Mouse (Mus musculus) E14TG2a.4 (cell line): ENCODE measurements around the gene Tsga10ip.

ENCODE experiments used
- H3K27me3 ChIP-seq: 2 replicates; pipeline ENCODE4 v1.6.1; 2014; ENCODE audit warnings: low read length, control low read depth; ENCODE audit not compliant: insufficient read depth
- H3K36me3 ChIP-seq: 2 replicates; pipeline ENCODE4 v1.6.1; 2014; ENCODE audit warnings: low read length, control low read depth; ENCODE audit not compliant: insufficient read depth
- H3K4me1 ChIP-seq: replicated peaks from 2 replicates; pipeline ENCODE4 v1.6.1; 2014; ENCODE audit warnings: low read depth, low read length, control low read depth
- H3K4me3 ChIP-seq: replicated peaks from 2 replicates; pipeline ENCODE4 v1.5.1; 2014; ENCODE audit warnings: mild to moderate bottlenecking, low read length
- H3K9me3 ChIP-seq: 2 replicates; pipeline ENCODE4 v1.6.1; 2014; ENCODE audit warnings: low read length, control low read depth
- CTCF ChIP-seq: conservative IDR thresholded peaks from 2 replicates; pipeline ENCODE4 v1.5.1; 2014; ENCODE audit warnings: low read length
- NANOG ChIP-seq: IDR thresholded peaks from 2 replicates; pipeline ENCODE4 v1.6.1; 2014; ENCODE audit warnings: borderline replicate concordance, low read length, mixed read lengths
- POU5F1 ChIP-seq: IDR thresholded peaks from 2 replicates; pipeline ENCODE4 v1.6.1; 2014; ENCODE audit warnings: low read length, borderline replicate concordance

The Tsga10ip gene

DNA sequence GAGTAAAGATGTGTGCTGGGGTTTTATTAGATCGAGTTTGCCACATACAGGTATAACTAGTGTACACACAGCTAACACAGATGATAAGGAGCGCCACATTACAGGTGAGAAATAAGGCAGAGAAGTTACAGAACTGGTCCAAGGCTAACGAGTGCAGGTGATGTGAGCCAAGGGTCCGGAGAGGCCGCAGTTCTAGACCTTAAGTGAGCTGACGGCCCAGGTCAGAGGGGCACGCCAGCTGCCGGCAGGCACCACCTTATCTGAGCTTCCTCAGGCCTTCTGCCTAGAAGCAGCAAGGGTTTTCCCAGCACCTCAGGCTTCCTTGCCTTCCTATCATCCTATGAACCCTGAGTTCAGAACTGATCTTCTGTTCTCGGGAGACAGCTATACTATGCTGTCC, 17.3 kb upstream of the Tsga10ip start:
- no peak for TF ChIP-seq NANOG
- no peak for TF ChIP-seq POU5F1
- no peak for TF ChIP-seq CTCF
- H3K27me3 ChIP-seq = peaks cover 5% of the 10 kb centered on the region; the same call in 1 of the 2 replicates
- no peak overlapping the region for H3K4me3 ChIP-seq
- peaks cover 38% of the 10 kb centered on the region for H3K36me3 ChIP-seq
- peaks cover 52% of the 10 kb centered on the region for H3K4me1 ChIP-seq
- no peaks in the 10 kb centered on the region for H3K9me3 ChIP-seq

GRCm38 (mm10) chr19:5418750-5419466, 16.6 kb upstream of the Tsga10ip start:
- H3K4me3 ChIP-seq = no peak overlapping the region
- no peaks in the 10 kb centered on the region for H3K9me3 ChIP-seq
- peaks cover 38% of the 10 kb centered on the region for H3K36me3 ChIP-seq
- no peak for TF ChIP-seq CTCF
- no peak for TF ChIP-seq NANOG
- no peak for TF ChIP-seq POU5F1
- peaks cover 5% of the 10 kb centered on the region; the same call in 1 of the 2 replicates for H3K27me3 ChIP-seq
- peaks cover 50% of the 10 kb centered on the region for H3K4me1 ChIP-seq

DNA sequence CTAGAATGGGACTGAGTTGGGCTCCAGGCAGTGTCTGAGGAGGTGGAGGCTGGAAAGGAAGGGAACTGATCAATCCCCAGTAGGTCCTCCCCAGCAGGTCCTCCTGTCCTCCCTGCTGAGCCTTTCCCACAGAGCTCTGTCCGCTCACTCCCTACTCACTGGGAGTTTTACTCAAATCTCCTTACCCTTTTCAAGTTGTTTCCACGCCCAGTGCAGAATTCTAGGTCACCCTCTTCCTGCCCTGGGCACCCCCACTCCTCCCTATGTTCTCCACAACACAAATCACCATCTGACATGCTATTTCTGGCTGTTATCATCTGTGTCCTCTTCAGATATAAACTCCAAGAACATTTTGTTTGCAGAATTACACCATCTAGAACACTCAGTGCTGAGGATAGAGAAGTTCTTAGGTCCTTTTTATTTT, 12.2 kb upstream of the Tsga10ip start:
- H3K36me3 ChIP-seq = no peaks in the 10 kb centered on the region

DNA sequence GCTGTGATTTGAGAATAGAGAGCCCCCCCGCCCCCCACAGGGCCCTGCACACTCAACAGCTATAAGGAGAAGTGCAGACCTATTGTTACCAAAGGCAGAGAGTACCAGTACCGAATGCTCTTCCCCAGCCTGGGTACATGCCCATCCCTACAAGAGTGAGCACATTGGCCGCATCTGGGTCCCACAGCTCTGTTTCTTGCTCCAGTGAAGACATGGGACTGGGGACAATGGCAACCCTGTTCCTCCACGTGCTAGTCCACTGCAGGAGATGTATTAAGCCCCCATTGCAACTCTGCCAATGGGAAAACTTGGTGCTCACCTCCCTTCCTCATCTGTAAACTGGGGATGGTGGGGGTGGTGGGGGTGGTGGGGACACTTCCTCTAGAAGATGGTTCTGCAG, 11.5 kb upstream of the Tsga10ip start:
- no peak overlapping the region for H3K4me3 ChIP-seq
- H3K4me1 ChIP-seq = peaks cover 41% of the 10 kb centered on the region
- no peaks in the 10 kb centered on the region for H3K9me3 ChIP-seq
- no peak for TF ChIP-seq POU5F1
- TF ChIP-seq NANOG = no peak
- no peak for TF ChIP-seq CTCF
- no peaks in the 10 kb centered on the region for H3K36me3 ChIP-seq
- H3K27me3 ChIP-seq = peaks cover 5% of the 10 kb centered on the region; the same call in 1 of the 2 replicates

More for the DNA sequence above, 12.2 kb upstream of the Tsga10ip start:
- Histone ChIP-seq H3K27me3 (peaks cover 5% of the 10 kb centered on the region; the same call in 1 of the 2 replicates), H3K4me1 (peaks cover 35% of the 10 kb centered on the region), H3K4me3 (no peak overlapping the region), H3K9me3 (no peaks in the 10 kb centered on the region)
- TF ChIP-seq POU5F1 (no peak), NANOG (no peak), CTCF (no peak)

GRCm38 (mm10) chr19:5411961-5412360, 9.6 kb upstream of the Tsga10ip start:
- Histone ChIP-seq H3K36me3 (no peaks in the 10 kb centered on the region), H3K27me3 (peaks cover 5% of the 10 kb centered on the region; the same call in 1 of the 2 replicates), H3K4me1 (peaks cover 48% of the 10 kb centered on the region), H3K4me3 (no peak overlapping the region), H3K9me3 (no peaks in the 10 kb centered on the region)
- TF ChIP-seq CTCF (no peak), POU5F1 (no peak), NANOG (no peak)

DNA sequence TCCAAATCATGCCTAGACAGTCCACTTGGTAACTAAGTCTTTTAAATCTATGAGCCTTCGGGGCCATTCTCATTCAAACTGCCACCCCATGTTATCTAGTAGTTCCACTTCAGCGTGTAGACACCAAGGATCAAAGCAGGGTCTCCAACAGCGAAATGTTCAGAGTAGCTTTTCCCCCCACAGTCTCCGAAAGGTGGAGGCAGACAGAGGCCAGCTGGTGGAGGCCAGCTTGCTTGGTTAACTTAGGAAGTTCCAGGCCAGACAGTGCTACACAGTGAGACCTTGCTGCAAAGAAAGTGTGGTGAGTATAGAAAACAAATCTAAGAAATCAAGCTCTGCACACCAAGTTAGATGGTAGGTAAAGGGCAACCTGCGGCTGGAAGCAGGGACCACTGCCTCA, 8.3 kb upstream of the Tsga10ip start:
- Histone ChIP-seq H3K36me3 (no peaks in the 10 kb centered on the region), H3K9me3 (no peaks in the 10 kb centered on the region), H3K27me3 (0 out of 2 replicates have a peak, but pooled peaks cover 1% of the 10 kb centered on the region), H3K4me3 (no peak overlapping the region), H3K4me1 (peaks cover 50% of the 10 kb centered on the region)
- no peak for TF ChIP-seq NANOG
- no peak for TF ChIP-seq POU5F1
- no peak for TF ChIP-seq CTCF

- H3K36me3 ChIP-seq = no peaks in the 10 kb centered on the region
- H3K4me1 ChIP-seq = peaks cover 48% of the 10 kb centered on the region
- no peak overlapping the region for H3K4me3 ChIP-seq
- no peak for TF ChIP-seq NANOG
- no peaks in the 10 kb centered on the region for H3K9me3 ChIP-seq
- H3K27me3 ChIP-seq = no peaks in the 10 kb centered on the region
Measured at GRCm38 (mm10) chr19:5409068-5409467, 6.7 kb upstream of the Tsga10ip start.

DNA sequence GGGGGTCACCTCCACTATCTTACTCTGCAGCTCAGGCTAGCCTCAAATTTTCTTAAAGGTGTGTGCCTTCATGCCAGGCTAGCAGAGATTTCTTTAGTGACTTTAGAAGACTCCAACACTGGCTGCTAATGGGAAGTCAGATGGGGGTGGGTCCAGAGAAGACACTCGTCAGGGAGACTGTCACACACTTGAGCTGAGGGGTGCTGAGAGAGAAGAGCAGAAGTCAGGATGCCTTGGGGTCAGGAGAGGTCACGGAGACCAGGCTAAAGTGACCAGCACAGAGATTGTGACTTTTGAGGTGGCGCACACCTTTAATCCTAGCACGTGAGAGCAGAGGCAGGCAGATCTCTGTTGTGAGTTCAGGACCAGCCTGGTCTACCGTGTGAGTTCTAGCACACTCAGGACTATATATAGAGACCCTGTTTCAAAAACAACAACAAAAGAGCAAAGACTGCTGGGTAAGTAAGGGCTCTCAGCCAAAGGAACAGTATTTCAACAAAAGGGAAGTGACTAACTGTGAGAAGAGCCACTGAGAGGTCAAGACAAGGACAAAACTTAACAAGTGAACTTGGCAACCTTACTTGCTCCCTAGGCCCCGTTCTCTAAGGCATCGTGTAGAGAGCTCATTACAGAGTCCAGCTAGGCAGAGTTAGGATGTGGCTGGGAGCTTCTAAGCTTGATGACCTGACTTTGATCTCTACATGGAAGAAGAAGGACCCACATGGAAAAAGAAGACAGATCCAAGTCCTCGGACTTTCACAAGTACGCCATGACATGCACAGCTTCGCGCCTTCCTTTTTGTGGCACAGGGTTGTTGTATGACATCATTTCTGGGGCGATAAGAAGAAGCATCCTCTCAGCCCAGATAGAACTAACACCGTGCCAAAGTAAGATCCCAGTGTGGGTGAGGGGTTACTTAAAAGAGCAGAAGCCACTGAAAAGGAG, 6.0 kb upstream of the Tsga10ip start:
- H3K9me3 ChIP-seq = no peaks in the 10 kb centered on the region
- H3K4me3 ChIP-seq = 0 out of 2 replicates have a peak overlapping the region, but pooled peaks have one; percentile 17
- H3K4me1 ChIP-seq = peaks cover 48% of the 10 kb centered on the region
- H3K36me3 ChIP-seq = no peaks in the 10 kb centered on the region
- no peaks in the 10 kb centered on the region for H3K27me3 ChIP-seq
- TF ChIP-seq POU5F1 = no peak
- TF ChIP-seq NANOG = no peak
- no peak for TF ChIP-seq CTCF
